Mouse (Mus musculus) A20 (cell line): ENCODE results near the gene Ctc1.
"Not testable (repeated sequence)": the region's sequence is repeated elsewhere in the genome, so short reads cannot be mapped to it uniquely, and the experiment has no call there.

ENCODE experiments used
- DNase-seq: peaks from one replicate; pipeline ENCODE4 v3.0.0-alpha.2; 2011; ENCODE audit warnings: low read depth, low spot score

The Ctc1 gene

GRCm38 (mm10) chr11:69006575-69006974 is 9.1 kb upstream of the Ctc1 start:
- not testable (repeated sequence) for DNase-seq

DNA sequence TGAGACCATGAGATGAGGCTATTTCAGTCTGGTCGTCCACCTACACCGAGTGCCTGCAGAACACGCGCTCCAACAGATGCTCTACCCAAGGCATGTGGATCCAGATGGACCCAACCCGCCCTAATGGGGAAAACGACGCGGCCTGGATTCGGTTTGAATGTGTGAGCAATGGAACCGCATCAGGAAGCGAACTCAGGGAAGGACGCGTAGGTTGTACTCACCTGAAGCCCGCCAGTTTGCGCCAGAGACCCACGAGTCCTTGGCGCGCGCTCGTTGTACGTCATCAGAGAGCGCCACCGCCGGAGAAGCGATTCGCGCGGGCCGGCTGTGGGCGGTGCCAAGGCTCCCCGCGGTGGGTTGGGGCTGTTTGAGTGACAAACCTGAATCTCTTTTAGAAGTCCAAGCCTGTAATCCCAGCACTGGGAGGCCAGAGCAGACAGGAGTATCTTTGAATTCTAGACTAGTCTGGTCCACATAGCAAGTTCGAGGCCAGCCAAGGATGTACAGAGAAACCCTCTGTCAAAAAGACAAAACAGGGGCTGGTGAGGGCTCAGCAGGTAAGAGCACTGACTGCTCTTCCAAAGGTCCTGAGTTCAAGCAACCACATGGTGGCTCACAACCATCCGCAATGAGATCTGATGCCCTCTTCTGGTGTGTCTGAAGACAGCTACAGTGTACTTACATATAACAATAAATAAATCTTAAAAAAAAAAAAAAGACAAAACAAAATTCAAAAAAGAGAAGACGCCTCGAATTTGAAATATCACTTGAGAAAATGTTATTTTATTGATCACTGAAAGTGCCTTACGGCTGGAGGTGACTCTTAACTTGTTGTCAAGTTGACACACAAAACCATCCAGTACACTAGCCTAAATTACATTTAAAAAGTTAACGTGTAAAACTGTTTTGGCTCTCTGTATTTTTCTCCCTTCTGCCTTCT is 7.3 kb upstream of the Ctc1 start, which contains the start of gene Pfas:
TSS of gene Pfas (minus strand) at position 279 of the 940 bp plus-strand sequence.
- DNase-seq: peak; percentile 97

DNA sequence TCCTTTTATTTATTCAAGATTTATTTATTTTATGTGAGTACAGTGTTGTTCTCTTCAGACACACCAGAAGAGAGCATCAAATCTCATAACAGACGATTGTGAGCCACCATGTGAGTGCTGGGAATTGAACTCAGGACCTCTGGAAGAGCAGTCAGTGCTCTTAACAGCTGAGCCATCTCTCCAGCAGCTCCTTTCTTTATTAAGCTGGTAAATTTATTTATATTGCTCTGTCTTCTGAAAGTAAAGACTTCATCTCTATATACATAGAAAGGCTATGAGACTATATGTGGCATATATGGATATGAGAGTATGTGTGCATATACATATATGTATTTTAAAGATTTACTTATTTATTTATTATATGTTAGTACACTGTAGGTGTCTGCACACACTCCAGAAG is 6.2 kb upstream of the Ctc1 start:
- no peak for DNase-seq

- DNase-seq: no peak
Observed at GRCm38 (mm10) chr11:69010400-69011323, 5.0 kb upstream of the Ctc1 start.

- peak; percentile 56 for DNase-seq
Observed at GRCm38 (mm10) chr11:69011445-69011844, 4.3 kb upstream of the Ctc1 start.

- DNase-seq: peak; percentile 94
Observed at GRCm38 (mm10) chr11:69012071-69012601, 3.6 kb upstream of the Ctc1 start.

DNA sequence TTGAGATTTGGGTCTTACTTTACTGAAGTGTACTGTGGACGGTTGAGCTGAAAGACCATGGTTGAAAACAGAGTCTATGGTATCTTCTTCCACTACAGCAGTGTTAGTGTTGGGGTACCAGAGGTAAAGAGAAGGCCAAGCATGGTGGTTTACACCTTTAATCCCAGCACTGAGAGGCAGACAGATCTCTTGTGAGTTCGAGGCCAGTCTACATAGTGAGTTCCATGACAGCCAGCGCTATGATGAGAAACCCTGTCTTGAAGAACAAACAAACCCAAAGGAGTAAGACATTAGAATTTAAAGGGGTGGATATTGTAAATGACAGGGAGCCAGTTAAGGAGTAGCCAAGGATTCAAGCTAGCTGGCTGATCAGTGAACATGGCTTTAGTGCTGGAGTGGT is 1.0 kb downstream of the Ctc1 start:
- DNase-seq: no peak

DNA sequence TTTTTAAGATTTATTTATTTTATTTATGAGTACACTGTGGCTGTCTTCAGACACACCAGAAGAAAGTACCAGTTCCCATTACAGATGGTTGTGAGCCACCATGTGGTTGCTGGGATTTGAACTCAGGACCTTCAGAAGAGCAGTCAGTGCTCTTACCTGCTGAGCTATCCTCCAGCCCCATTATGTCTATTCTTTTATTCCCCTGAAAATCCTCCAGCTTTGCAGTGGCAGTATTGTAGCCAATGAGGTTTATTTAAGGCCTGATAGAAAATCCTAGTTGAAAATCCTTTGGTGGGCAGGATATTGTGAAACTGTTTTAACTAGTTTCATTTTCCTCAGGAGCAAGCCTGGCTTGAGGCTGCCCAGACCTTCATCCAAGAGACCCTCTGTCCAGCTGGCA is 5.0 kb downstream of the Ctc1 start:
- DNase-seq: no peak

DNA sequence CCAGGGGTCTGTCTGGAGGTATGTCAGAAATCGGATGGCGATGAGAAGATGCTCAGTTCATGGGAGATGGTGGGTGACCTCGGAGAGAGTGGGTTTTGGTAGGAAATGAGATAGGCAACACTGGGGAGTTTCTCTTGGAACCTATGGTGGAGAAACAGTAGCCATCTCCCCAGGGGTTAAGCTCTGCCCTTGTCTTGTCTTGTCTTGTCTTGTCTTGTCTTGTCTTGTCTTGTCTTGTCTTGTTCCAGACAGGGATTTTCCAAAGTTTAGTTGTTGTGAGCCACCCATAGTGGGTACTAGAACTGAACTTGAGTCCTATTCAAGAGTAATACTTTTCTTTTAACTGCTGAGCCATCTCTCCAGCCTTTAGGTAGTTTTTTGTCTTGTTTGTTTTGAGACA is 10.9 kb downstream of the Ctc1 start:
- no peak for DNase-seq

GRCm38 (mm10) chr11:69028805-69029204 is 13.1 kb downstream of the Ctc1 start:
- peak; percentile 54 for DNase-seq

GRCm38 (mm10) chr11:69033552-69033951 is 17.8 kb downstream of the Ctc1 start:
- DNase-seq: no peak

DNA sequence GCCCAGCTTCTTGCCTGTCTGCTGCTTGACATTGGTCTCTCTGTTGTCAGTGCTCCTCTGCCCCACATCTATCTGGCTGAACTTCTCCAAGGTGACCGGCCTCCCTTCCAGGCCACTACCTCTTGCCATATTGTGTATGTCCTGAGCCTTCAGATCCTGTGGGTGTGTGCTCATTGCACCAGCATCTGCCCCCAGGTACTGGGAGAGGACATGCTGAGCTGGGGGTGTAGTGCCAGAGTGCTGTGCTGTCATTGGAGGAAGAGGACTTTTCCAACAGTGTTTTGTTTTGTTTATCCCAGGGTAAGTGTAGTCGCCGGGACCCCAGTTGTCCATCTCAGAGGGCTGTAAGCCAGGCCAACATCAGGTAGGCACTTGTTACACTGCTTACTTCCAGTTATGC is 18.9 kb downstream of the Ctc1 start:
- no peak for DNase-seq

- DNase-seq: no peak
Observed at GRCm38 (mm10) chr11:69035411-69035810, 19.7 kb downstream of the Ctc1 start.

GRCm38 (mm10) chr11:69035849-69036248 is 20.1 kb downstream of the Ctc1 start:
- DNase-seq: peak; percentile 72

DNA sequence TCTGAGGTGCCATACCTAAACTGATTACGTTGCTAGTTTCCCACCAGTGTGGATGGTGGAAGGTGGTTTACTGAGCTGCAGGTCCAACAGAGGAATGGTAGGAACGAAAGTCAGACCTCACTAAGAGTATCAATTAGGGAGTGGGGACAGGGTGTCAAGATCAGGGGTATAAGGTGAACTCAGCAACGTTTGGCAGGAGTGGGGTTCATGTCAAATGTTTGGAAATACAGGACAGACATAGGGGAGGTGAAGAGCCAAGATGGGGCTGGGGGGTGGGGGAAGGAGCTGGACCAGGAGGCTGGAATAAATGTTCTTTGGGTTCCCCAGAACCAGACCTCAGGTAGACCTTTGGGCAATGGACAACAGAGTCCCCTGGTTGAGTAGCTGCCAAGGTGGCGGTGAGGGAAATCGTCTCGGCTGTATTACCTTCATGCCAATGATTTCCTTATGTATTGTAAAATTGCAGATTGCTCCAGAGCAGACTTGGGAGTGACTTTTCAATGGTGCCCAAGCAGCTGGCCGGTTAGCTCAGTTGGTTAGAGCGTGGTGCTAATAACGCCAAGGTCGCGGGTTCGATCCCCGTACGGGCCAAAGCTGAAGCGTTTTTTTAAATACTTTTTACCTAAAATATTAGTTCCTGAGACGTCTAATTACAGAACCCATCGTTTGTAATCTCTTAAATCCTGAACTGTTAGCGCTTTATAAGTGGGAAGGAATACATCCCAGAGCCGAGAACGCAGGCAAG is 20.9 kb downstream of the Ctc1 start:
- peak; percentile 89 for DNase-seq

DNA sequence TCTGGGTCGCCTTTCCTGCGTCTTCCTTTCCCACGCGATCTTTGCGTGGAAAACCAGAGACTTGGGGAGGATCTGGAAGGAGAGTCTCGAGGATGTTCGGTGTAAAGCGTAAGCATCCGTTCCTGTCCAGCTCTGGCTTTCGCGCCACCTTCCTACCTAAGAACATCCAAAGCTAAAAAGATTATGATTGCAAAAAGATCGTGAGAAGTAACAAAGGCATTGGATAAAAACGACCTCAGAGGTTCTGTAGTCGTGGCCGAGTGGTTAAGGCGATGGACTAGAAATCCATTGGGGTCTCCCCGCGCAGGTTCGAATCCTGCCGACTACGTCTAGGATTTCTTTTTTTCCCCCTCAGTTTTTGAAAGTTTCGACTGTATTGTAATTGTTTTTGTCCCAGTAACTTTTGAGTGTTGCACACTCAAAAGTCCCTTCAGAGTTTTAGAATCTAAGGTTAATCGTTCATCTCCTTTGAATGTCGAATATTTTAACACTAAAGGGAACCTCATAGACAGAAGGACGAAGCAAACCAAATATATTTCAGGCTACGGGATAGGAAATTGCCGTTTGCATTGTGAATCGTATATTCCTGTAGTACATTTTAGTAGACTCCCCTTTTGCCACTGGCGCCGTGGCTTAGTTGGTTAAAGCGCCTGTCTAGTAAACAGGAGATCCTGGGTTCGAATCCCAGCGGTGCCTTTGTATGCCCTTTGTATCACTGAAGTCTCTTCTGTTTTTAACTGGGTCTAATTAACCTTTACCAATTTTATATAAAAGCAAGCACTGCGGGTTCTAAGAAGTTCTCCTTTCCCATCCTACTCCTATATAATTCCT is 21.7 kb downstream of the Ctc1 start:
- DNase-seq: peak; percentile 91

DNA sequence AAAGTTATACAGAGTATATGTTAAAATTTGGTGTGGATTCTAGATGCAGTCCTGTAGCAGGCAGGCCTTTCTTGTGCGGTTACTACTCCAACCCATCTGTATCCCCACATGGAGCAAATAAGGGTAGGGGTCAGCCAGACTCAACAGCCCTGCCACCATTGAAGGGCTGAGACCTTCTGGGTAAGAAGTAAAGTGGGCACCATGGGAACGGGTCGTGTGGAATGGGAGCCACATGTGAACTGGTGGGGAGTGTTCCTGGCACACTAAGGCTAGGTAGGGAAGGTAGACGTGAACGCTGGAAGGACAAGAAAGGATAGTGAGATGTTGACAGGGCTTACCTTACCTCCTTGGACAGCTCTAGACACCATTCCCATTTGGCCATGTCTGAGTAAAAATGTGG is 22.5 kb downstream of the Ctc1 start:
- no peak for DNase-seq

- peak; percentile 94 for DNase-seq
Observed at GRCm38 (mm10) chr11:69045531-69046394, 30.1 kb downstream of the Ctc1 start, which contains the start of gene Aurkb. Aurkb (plus strand) TSS chr11:69045647.

GRCm38 (mm10) chr11:69046395-69046774 is 30.7 kb downstream of the Ctc1 start:
- peak; percentile 29 for DNase-seq
